Mouse (Mus musculus) left cerebral cortex, postnatal 36 days (tissue): ENCODE data around the gene Setd4. TPM values are rescaled to one million over a fixed set of nuclear protein-coding genes. Genes with fewer than 3 reads are reported as not detected.
"Not testable (repeated sequence)": the region's sequence is repeated elsewhere in the genome, so short reads cannot be mapped to it uniquely, and the experiment has no call there.

Source experiments
- DNase-seq, 2 experiments: peaks; one replicate each; pipeline ENCODE4 v3.0.0; 2021 to 2022; ENCODE audit warnings: low spot score in 2 of 2, mixed read lengths in 1 of 2
- intact Hi-C: fragments of 180-260 bp; cut with DNase I; formaldehyde crosslinking; loops from one replicate; pipeline ENCODE4 v1.15.1; 2025
- total RNA-seq, 2 experiments: library from RNA; stranded (reverse); gene quantifications; 2 replicates each; pipeline ENCODE4 v1.2.3; 2021

The Setd4 gene
- total RNA-seq: 10 to 100 TPM in 1 of 2 experiments, 1 to 10 TPM in 1; 8.9 to 11.9 TPM

DNA sequence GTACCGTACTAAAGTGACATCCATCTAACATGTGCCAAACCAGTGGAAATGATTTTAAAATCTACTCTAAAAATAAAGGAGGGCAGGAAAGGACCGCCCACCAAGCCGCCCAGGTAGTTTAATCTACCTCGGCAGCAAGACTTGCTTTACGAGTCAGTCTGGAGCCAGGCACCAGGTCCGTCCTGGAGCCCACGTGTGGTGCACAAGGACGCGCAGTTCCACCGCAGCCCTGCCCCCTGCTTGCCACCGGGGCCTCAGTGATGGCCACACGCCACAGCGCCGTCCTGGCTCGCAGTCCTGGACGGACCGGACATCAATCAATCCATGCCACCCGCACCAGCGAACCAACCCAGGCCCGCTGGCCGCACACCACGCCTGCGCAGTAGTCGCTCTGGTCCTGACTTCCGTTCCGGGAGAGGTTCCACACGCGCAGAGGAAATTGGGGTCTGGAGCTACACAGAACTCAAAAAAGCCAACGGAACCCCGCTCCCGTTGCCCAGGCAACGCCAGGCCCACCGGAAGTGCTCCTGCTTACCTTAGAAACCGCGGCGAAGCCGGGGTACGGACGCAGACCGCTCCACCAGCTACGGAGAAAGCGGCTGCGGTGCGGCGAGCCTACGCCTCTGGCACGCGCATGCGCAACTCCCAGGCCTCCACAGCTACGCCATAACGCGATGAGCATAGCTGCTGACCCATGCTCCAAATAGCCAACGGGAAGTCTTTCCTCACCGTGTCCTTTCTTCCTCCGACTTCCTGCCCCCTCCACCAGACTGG lies at the start of gene Setd4:
Gene Setd4 (minus strand): TSS at position 625 of the 774 bp plus-strand sequence.
- intact Hi-C loops: loop anchor here (10.0 kb wide), 1 partner anchor 181 kb away; no protein-coding TSS in a partner anchor

DNA sequence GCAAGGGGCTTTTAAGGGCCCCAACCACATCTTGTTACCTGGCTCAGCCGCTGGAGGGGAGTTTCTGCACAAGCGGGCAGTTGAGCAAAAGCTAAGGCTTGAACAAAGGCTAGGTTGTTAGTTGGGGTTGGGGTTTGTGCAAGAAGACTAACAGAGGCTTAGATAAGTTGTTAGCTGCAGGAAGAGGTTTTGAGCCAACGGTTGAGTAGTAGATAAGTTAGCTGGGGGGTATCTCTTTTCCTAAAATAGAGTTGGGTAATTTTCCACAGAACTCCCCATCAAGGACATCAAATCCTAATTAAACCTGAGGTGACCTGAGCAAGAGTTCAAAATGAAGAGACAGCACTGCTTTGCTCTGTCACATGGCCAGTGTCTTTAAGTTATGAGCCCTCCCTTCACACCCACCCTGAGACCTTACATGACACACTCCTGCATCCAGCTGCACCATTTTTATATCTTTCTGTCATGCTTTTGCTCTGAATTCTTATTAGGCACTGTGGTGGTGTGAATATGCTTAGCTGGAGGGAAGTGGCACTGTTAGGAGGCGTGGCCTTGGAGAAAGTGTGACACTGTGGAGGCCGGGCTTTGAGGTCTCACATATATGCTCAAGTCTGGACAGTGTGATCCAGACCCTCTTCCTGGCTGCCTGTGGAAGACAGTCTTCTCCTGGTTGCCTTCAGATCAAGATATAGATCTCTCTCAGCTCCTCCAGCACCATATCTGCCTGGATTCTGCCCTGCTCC lies 44.7 kb upstream of the Setd4 start:
- DNase-seq: no peak
- intact Hi-C loops: no loop called here

More for the DNA sequence above, at the start of gene Setd4:
- DNase-seq: peak; percentile 95 to 96

GRCm38 (mm10) chr16:93644006-93644405 lies 40.1 kb upstream of the Setd4 start:
- intact Hi-C loops: no loop called here
- DNase-seq: no peak

DNA sequence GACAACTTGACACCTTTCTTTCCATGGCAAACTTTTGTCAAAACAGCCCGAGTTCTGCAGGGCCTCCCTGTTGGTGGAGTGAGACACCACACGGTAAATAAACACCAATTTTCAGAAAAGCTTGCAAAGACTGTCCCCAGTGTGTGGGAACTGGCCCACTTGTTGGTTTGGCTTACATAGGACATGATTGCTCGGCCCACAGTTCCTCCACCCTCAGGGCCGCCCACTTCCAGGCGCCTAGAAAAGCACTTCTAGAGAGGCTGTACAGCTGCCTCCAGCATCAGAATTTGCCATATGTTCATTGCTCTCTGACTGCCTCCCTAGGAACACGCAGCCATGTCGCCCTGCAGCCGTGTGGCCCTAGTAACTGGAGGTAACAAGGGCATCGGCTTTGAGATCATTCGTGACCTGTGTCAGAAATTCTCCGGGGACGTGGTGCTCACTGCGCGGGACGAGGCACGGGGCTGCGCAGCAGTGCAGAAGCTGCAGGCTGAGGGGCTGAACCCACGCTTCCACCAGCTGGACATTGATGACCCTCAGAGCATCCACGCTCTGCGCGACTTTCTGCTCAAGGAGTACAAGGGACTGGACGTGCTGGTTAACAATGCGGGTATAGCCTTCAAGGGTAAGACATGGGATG lies 24.0 kb upstream of the Setd4 start, which contains the start of gene Gm5678:
Gene Gm5678 (plus strand): TSS at position 337 of the 640 bp plus-strand sequence.
- intact Hi-C loops: no loop called here

DNA sequence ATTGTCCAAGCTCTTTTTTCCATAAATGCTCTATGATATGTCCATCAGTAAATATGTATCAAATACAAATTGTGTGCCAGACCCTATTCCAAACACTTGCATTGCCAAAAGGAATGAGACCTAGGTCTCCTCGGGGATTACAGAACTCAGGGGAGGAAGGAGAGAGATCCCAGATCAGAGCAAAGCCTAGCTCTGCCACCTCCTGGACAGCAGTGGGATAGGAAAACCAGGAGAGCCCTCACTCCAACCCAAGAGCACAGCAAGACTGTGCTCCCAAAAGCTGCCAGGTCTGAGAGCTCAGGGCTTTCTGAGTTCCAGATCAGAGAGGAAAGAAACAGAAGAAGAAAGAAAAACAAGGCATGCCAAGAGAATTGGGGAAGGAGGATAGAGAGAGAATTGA lies 22.9 kb upstream of the Setd4 start:
- intact Hi-C loops: no loop called here
- no peak for DNase-seq

More for the DNA sequence above, 24.0 kb upstream of the Setd4 start, which contains the start of gene Gm5678:
- DNase-seq: peak; percentile 49 to 70

DNA sequence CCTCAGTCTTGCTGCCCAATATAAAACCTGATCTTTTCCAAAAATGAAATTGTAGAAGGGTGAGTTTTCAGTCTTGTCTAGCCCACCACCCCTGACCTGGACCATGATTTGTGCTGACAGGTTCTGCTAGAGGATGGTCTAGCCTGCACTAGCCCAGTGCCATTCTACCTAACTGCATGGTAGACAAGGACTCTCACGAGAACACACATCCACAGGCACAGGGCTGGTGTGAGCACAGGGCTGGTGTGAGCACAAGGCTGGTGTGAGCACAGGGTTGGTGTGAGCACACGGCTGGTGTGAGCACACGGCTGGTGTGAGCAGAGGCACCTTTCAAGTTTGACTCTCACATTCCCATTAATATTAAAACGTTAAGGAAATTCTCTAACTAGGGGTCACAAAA lies 20.8 kb upstream of the Setd4 start:
- DNase-seq: no peak
- intact Hi-C loops: no loop called here

DNA sequence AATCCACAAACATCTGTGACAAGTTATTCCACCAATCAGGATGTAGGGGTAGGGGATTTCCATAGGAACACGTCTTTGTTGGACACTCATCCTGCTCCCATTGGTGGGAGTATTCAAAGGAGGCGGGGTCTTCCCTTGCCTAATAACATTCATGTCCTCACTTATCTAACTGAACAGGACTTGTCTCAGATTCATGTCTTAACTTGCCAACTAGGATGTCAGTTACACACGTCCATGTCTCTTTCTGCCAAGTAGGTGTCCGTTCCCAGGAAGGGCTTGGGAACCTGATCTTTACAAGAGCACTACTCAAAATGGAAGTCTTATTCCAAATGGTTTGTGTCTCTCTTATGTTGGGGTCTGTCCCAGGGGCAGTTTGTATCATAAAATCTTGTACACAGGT lies 19.9 kb upstream of the Setd4 start:
- DNase-seq, intact Hi-C loops: not testable (repeated sequence)

DNA sequence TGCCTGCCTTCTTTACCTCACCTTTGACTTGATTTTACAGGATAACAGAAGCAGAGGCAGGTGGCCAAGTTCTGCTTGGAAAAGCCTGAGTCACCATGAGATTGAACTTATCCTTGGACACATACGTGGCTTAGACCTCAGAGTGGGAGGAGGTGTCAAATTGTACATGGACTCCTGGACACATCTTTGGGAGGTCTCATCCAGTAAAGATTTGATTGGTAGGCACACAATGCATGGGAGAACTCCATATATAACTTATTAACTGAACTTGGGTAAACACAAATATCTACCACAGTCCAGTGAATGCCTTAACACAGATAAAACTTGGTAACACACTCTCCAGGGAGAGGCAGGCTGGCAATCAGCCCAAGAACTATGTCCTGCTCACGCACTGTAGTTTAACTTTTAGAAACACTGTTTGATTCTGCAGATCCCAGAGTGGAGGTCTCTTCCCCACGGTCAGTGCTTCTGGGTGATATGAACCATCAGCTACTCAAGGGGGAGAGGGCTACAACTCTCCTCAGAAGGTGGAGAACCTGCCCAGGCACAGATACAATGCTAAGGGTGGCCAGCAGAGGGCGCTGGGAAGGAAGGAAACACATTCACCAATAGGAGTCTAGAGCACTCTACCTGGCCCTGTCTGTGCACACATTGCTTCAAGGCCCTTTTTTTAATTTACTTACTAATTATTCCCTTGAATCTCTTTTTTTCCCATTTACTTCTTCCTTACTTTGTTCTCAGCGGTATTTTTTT lies 11.4 kb upstream of the Setd4 start:
- peak; percentile 41 to 52 for DNase-seq
- intact Hi-C loops: no loop called here

DNA sequence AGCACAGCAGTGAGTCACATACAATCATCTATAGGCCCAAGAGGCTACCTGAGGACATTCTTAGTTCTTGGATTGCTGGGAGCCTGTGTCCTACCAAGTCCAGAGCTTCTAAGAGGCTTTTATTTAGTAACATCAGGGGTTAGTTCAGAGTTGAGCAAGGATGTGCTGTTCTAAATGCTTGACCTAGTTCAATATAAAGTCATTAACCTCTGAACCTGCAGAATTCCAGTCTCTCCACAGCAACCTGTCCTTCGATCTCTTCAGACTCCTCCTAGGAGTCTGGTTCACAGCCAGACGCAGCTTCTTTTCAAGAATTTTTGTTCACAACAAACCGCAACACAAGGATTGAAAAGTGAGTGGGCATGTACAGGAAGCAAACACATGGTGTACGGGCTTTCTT lies 7.1 kb upstream of the Setd4 start:
- intact Hi-C loops: no loop called here
- no peak for DNase-seq

DNA sequence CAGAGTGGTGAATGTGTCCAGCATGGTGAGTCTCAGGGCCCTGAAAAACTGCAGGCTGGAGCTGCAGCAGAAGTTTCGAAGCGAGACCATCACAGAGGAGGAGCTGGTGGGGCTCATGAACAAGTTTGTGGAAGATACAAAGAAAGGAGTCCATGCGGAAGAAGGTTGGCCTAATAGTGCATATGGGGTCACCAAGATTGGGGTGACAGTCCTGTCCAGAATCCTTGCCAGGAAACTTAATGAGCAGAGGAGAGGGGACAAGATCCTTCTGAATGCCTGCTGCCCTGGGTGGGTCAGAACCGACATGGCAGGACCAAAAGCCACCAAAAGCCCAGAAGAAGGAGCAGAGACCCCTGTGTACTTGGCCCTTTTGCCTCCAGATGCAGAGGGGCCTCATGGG lies 5.9 kb upstream of the Setd4 start:
- intact Hi-C loops: loop anchor here (10.0 kb wide), 1 partner anchor 175 kb away; no protein-coding TSS in a partner anchor
- DNase-seq: no peak

DNA sequence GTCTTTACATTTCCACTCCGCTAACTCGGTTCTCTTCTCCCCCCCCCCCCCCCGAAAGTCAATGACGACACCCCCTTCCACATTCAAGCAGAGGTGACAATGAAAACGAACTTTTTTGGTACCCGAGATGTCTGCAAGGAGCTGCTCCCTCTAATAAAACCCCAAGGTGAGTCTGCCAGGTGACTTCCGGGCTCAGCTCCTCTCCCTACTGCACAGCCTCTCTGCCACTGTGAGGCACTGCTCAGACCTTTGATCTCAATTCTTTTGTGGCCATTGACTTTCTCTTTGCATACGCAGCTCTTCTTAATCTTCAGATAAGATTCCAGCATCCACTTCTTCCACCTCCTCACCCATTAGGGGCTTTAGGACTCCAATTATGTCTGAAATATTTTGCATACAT lies 4.9 kb upstream of the Setd4 start:
- intact Hi-C loops: loop anchor here (10.0 kb wide), 1 partner anchor 176 kb away; no protein-coding TSS in a partner anchor
- no peak for DNase-seq

GRCm38 (mm10) chr16:93607669-93608101 lies 3.8 kb upstream of the Setd4 start:
- intact Hi-C loops: loop anchor here (10.0 kb wide), 1 partner anchor 177 kb away; no protein-coding TSS in a partner anchor
- DNase-seq: peak; percentile 74 to 81

DNA sequence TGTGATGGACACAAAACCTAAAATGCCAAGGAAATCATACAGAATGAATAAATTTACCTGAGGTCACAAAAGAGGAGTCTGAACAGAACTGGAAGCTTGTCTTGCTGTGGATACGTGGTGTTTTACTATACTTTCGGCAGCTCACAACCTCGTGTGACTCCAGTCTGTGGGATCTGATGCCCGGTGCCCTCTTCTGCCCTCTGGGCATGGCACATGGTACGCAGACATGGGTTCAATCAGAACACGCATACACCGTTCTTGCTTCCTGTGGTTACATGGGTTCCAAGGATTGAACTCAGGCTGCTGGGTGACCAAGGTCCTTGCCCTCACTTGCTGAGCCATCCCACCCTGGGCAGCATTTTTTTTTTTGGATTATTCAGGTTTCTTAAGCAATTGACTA lies 2.3 kb upstream of the Setd4 start:
- intact Hi-C loops: loop anchor here (10.0 kb wide), 1 partner anchor 179 kb away; no protein-coding TSS in a partner anchor
- no peak for DNase-seq

- DNase-seq: no peak
- intact Hi-C loops: loop anchor here (10.0 kb wide), 1 partner anchor 179 kb away; no protein-coding TSS in a partner anchor
Measured at GRCm38 (mm10) chr16:93605553-93605952, 1.7 kb upstream of the Setd4 start, which contains the start of gene Cbr1. Gene Cbr1 (plus strand): TSS chr16:93605853.

- peak; percentile 30 to 33 for DNase-seq
Measured at GRCm38 (mm10) chr16:93604481-93604969, 662 bp upstream of the Setd4 start.

GRCm38 (mm10) chr16:93599461-93599860 lies 4.4 kb downstream of the Setd4 start:
- DNase-seq: no peak
- intact Hi-C loops: no loop called here

More at GRCm38 (mm10) chr16:93604481-93604969, 662 bp upstream of the Setd4 start:
- intact Hi-C loops: loop anchor here (10.0 kb wide), 1 partner anchor 180 kb away; no protein-coding TSS in a partner anchor

- intact Hi-C loops: no loop called here
Measured at GRCm38 (mm10) chr16:93597551-93597950, 6.3 kb downstream of the Setd4 start.

DNA sequence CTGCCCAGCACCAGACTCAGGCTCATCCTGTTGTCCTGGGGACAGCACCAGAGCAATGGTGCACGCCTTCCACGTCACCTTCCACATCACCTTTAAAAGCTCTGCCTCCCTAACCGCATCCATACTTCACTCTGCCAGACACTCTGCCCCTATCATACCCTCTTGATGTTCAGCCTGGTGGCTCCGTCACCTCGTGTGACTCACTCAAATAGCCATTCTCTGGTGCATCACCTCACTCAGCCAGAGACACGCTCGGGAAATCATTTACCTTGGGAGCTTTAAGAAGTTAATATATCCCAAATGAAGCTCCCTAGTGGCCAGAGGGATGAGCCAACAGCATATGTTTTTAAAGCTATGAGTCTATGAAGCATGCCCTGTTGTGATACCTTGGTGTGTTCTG lies 7.1 kb downstream of the Setd4 start:
- intact Hi-C loops: no loop called here
- DNase-seq: no peak

More at GRCm38 (mm10) chr16:93597551-93597950, 6.3 kb downstream of the Setd4 start:
- DNase-seq: no peak

GRCm38 (mm10) chr16:93595766-93596165 lies 8.1 kb downstream of the Setd4 start:
- DNase-seq: no peak
- intact Hi-C loops: no loop called here
